Mouse (Mus musculus) embryonic facial prominence, embryonic 15.5 days (tissue): Measurements from ENCODE around the gene 3100002H09Rik. TPM values are rescaled to one million over a fixed set of nuclear protein-coding genes. Genes with fewer than 3 reads are reported as not detected.
A peak's percentile ranks its signal among the peaks of the same experiment; 100 is the strongest.

Experiments
- ATAC-seq: fragments of 200-750 bp; cut with Nextera tagmentation; 2 replicates; pipeline ENCODE4 v1.8.0; 2017; ENCODE audit warnings: low read depth, moderate TSS enrichment; ENCODE audit not compliant: insufficient number of reproducible peaks, low FRiP score, low TSS enrichment
- H3K27ac ChIP-seq: fragments of 300-500 bp; sonication (generic); replicated peaks from 2 replicates; pipeline ENCODE4 v1.5.1; 2015; ENCODE audit warnings: mild to moderate bottlenecking, inconsistent platforms
- H3K27me3 ChIP-seq: fragments of 300-500 bp; sonication (generic); 2 replicates; pipeline ENCODE4 v1.6.1; 2015; ENCODE audit warnings: inconsistent platforms
- H3K36me3 ChIP-seq: fragments of 300-500 bp; sonication (generic); 2 replicates; pipeline ENCODE4 v1.6.1; 2015; ENCODE audit warnings: mild to moderate bottlenecking, inconsistent platforms
- H3K4me1 ChIP-seq: fragments of 300-500 bp; sonication (generic); 2 replicates; pipeline ENCODE4 v1.6.1; 2015; ENCODE audit warnings: inconsistent platforms
- H3K4me2 ChIP-seq: fragments of 300-500 bp; sonication (generic); replicated peaks from 2 replicates; pipeline ENCODE4 v1.6.1; 2015; ENCODE audit warnings: mild to moderate bottlenecking, inconsistent platforms
- H3K4me3 ChIP-seq: fragments of 300-500 bp; sonication (generic); replicated peaks from 2 replicates; pipeline ENCODE4 v1.5.1; 2015; ENCODE audit warnings: mild to moderate bottlenecking, inconsistent platforms
- H3K9ac ChIP-seq: fragments of 300-500 bp; sonication (generic); 2 replicates; pipeline ENCODE4 v1.6.1; 2015; ENCODE audit warnings: inconsistent platforms
- H3K9me3 ChIP-seq: fragments of 300-500 bp; sonication (generic); replicated peaks from 2 replicates; pipeline ENCODE4 v1.6.1; 2016; ENCODE audit warnings: inconsistent platforms
- WGBS: fragments of 180-500 bp; shearing (Covaris S2); methylation state at CpG from one replicate; pipeline ENCODE4 v1.1.7; 2015; 5-methylcytosine and 5-hydroxymethylcytosine counted together
- polyA plus RNA-seq: library from polyadenylated mRNA; unstranded; fragments of >200 nt; fragmentation: Nextera tagmentation; extraction: Ambion mirVana; gene quantifications from 2 replicates; pipeline ENCODE4 v1.2.1, GENCODE M21; 2015

Gene 3100002H09Rik
- 0.25 and 0.66 TPM in 2 replicates for polyA plus RNA-seq

GRCm38 (mm10) chr4:124610703-124611102 is at the start of gene 3100002H09Rik:
Gene 3100002H09Rik (minus strand): TSS chr4:124610803.
- Histone ChIP-seq H3K4me1 (no peaks in the 10 kb centered on the region), H3K9me3 (no peaks in the 10 kb centered on the region), H3K27me3 (no peaks in the 10 kb centered on the region), H3K4me2 (no peak within 1 kb of the TSS), H3K9ac (no peak within 1 kb of the TSS), H3K4me3 (no peak within 1 kb of the TSS), H3K27ac (no peak within 1 kb of the TSS), H3K36me3 (no peaks in the 10 kb centered on the region)
- WGBS = 69% methylated on average over 2 of the region's 2 CpGs
- no peak for ATAC-seq

GRCm38 (mm10) chr4:124659251-124660217 is 48.9 kb upstream of the 3100002H09Rik start:
- peaks cover 86% of the 10 kb centered on the region for H3K27me3 ChIP-seq
- no peaks in the 10 kb centered on the region for H3K36me3 ChIP-seq
- 3% methylated on average over 67 of the region's 68 CpGs for WGBS
- H3K4me1 ChIP-seq = peaks cover 33% of the 10 kb centered on the region
- no peak overlapping the region; the same call in 1 of the 2 replicates for H3K9ac ChIP-seq
- ATAC-seq = no peak
- H3K4me3 ChIP-seq = peak overlapping the region; percentile 63
- no peaks in the 10 kb centered on the region for H3K9me3 ChIP-seq
- no peak overlapping the region for H3K27ac ChIP-seq
- peak overlapping the region; percentile 93 for H3K4me2 ChIP-seq

GRCm38 (mm10) chr4:124658412-124658851 is 47.8 kb upstream of the 3100002H09Rik start:
- no peak for ATAC-seq
- peaks cover 86% of the 10 kb centered on the region for H3K27me3 ChIP-seq
- peak overlapping the region; percentile 63 for H3K4me3 ChIP-seq
- peaks cover 33% of the 10 kb centered on the region for H3K4me1 ChIP-seq
- H3K9me3 ChIP-seq = no peaks in the 10 kb centered on the region
- H3K36me3 ChIP-seq = no peaks in the 10 kb centered on the region
- peak overlapping the region; percentile 93 for H3K4me2 ChIP-seq
- H3K9ac ChIP-seq = no peak overlapping the region
- no peak overlapping the region for H3K27ac ChIP-seq
- under 1% methylated on average over 39 of the region's 39 CpGs for WGBS

GRCm38 (mm10) chr4:124657781-124658180 is 47.2 kb upstream of the 3100002H09Rik start:
- no peak; the same call in 1 of the 2 replicates for ATAC-seq
- Histone ChIP-seq H3K27ac (no peak overlapping the region), H3K4me1 (peaks cover 36% of the 10 kb centered on the region), H3K9me3 (no peaks in the 10 kb centered on the region), H3K27me3 (peaks cover 86% of the 10 kb centered on the region), H3K4me2 (peak overlapping the region; percentile 93), H3K36me3 (no peaks in the 10 kb centered on the region), H3K4me3 (peak overlapping the region; percentile 63), H3K9ac (peak overlapping the region; percentile 18; the same call in 1 of the 2 replicates)
- WGBS = 0% methylated on average over 57 of the region's 61 CpGs

- Histone ChIP-seq H3K9me3 (no peaks in the 10 kb centered on the region), H3K9ac (peak overlapping the region; percentile 16; the same call in 1 of the 2 replicates), H3K27ac (no peak overlapping the region), H3K4me1 (peaks cover 36% of the 10 kb centered on the region), H3K4me2 (peak overlapping the region; percentile 93), H3K27me3 (peaks cover 83% of the 10 kb centered on the region), H3K36me3 (no peaks in the 10 kb centered on the region), H3K4me3 (peak overlapping the region; percentile 63)
- ATAC-seq = peak; percentile 91
- under 1% methylated on average over 90 of the region's 92 CpGs for WGBS
Observed at GRCm38 (mm10) chr4:124656854-124657650, 46.4 kb upstream of the 3100002H09Rik start.

- Histone ChIP-seq H3K36me3 (no peaks in the 10 kb centered on the region), H3K27me3 (peaks cover 78% of the 10 kb centered on the region), H3K4me1 (peaks cover 36% of the 10 kb centered on the region), H3K27ac (no peak within 1 kb of the TSS), H3K4me3 (peak within 1 kb of the TSS; percentile 63), H3K9me3 (no peaks in the 10 kb centered on the region), H3K9ac (peak within 1 kb of the TSS; percentile 18), H3K4me2 (peak within 1 kb of the TSS; percentile 93)
- 2% methylated on average over 15 of the region's 15 CpGs for WGBS
- ATAC-seq = no peak
Observed at GRCm38 (mm10) chr4:124656518-124656853, 45.9 kb upstream of the 3100002H09Rik start, which contains the start of gene Pou3f1. Gene Pou3f1 (plus strand): TSS chr4:124656807.

- ATAC-seq = no peak
- H3K4me2 ChIP-seq = no peak overlapping the region
Observed at GRCm38 (mm10) chr4:124652886-124653285, 42.3 kb upstream of the 3100002H09Rik start.

GRCm38 (mm10) chr4:124647909-124648308 is 37.3 kb upstream of the 3100002H09Rik start:
- no peaks in the 10 kb centered on the region for H3K36me3 ChIP-seq
- 33% methylated on average over 5 of the region's 5 CpGs for WGBS
- no peaks in the 10 kb centered on the region for H3K9me3 ChIP-seq
- H3K9ac ChIP-seq = no peak overlapping the region
- no peak overlapping the region for H3K4me2 ChIP-seq
- H3K27me3 ChIP-seq = peaks cover 14% of the 10 kb centered on the region
- H3K27ac ChIP-seq = no peak overlapping the region
- H3K4me1 ChIP-seq = peaks cover 10% of the 10 kb centered on the region; the same call in 1 of the 2 replicates
- no peak for ATAC-seq
- H3K4me3 ChIP-seq = no peak overlapping the region

More at GRCm38 (mm10) chr4:124652886-124653285, 42.3 kb upstream of the 3100002H09Rik start:
- Histone ChIP-seq H3K4me3 (no peak overlapping the region), H3K9ac (no peak overlapping the region), H3K27me3 (peaks cover 60% of the 10 kb centered on the region), H3K9me3 (no peaks in the 10 kb centered on the region), H3K36me3 (no peaks in the 10 kb centered on the region), H3K4me1 (peaks cover 17% of the 10 kb centered on the region), H3K27ac (no peak overlapping the region)
- WGBS = 6% methylated on average over 9 of the region's 9 CpGs

- peaks cover 10% of the 10 kb centered on the region; the same call in 1 of the 2 replicates for H3K4me1 ChIP-seq
- H3K36me3 ChIP-seq = no peaks in the 10 kb centered on the region
- H3K27ac ChIP-seq = no peak overlapping the region
- peaks cover 8% of the 10 kb centered on the region; the same call in 1 of the 2 replicates for H3K27me3 ChIP-seq
- no peak overlapping the region for H3K4me3 ChIP-seq
- peak; percentile 43; the same call in 1 of the 2 replicates for ATAC-seq
- 10% methylated on average over 8 of the region's 8 CpGs for WGBS
- no peaks in the 10 kb centered on the region for H3K9me3 ChIP-seq
- H3K4me2 ChIP-seq = peak overlapping the region; percentile 15
- H3K9ac ChIP-seq = no peak overlapping the region
Observed at GRCm38 (mm10) chr4:124646591-124646990, 36.0 kb upstream of the 3100002H09Rik start.

GRCm38 (mm10) chr4:124644974-124645433 is 34.4 kb upstream of the 3100002H09Rik start:
- H3K27ac ChIP-seq = no peak overlapping the region
- no peak overlapping the region for H3K9ac ChIP-seq
- no peak overlapping the region for H3K4me2 ChIP-seq
- ATAC-seq = no peak
- no peak overlapping the region for H3K4me3 ChIP-seq
- WGBS = 28% methylated on average over 3 of the region's 3 CpGs
- H3K4me1 ChIP-seq = peaks cover 10% of the 10 kb centered on the region; the same call in 1 of the 2 replicates
- no peaks in the 10 kb centered on the region for H3K9me3 ChIP-seq
- peaks cover 8% of the 10 kb centered on the region; the same call in 1 of the 2 replicates for H3K27me3 ChIP-seq
- no peaks in the 10 kb centered on the region for H3K36me3 ChIP-seq
